Comparison of ENCODE assay signal across 8 mouse cellular contexts in the genomic region with DNA sequence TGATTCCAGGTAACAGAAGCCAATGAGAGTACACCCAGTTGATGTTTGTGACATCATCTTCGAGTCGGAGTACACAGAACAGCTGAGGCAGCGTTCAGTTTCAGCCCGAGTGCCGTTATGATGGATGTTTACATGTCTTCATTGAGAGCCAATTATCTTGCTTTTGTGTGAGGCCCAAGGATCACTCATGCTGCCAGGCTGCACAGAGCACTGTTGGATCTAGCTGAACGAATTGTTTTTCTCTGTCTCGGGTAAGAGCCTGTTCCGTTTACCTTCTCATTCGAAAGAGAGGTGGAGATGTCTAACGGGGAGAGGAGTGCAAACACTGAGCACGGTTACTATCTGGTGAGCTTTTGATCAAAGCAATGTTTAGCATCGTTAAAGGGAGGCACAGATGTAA.
DNase-seq lines count a peak whose midpoint lies in the region; ATAC-seq lines count a peak whose summit lies in the region.

No protein-coding gene starts in this region.

- no peak overlapping the region for H3K27ac ChIP-seq in kidney, embryonic 15.5 days
- H3K27ac ChIP-seq in intestine, embryonic 14.5 days (ENCODE audit: low read depth) = no peak overlapping the region
- no peak overlapping the region for H3K27ac ChIP-seq in liver, embryonic 16.5 days (ENCODE audit: low read length)

- no peaks in the 10 kb centered on the region for H3K36me3 ChIP-seq in kidney, embryonic 15.5 days
- no peaks in the 10 kb centered on the region for H3K36me3 ChIP-seq in intestine, embryonic 14.5 days (ENCODE audit: control insufficient read depth, insufficient read depth, low read length)
- no peaks in the 10 kb centered on the region for H3K36me3 ChIP-seq in liver, embryonic 16.5 days (ENCODE audit: control insufficient read depth, insufficient read depth)

- no peaks in the 10 kb centered on the region for H3K4me1 ChIP-seq in kidney, embryonic 15.5 days
- no peaks in the 10 kb centered on the region for H3K4me1 ChIP-seq in intestine, embryonic 14.5 days (replicated peaks; ENCODE audit: control insufficient read depth, insufficient read depth, low read length)
- H3K4me1 ChIP-seq in liver, embryonic 16.5 days (ENCODE audit: control insufficient read depth, low read depth, low read length) = no peaks in the 10 kb centered on the region

- no peak for ATAC-seq in kidney, embryonic 15.5 days (replicated peaks; ENCODE audit: low FRiP score)
- ATAC-seq in intestine, embryonic 14.5 days (replicated peaks; ENCODE audit: low FRiP score, low TSS enrichment, low read depth) = no peak
- ATAC-seq in liver, embryonic 16.5 days (ENCODE audit: low read depth) = no peak
- ATAC-seq in activated CD4-positive, CD25-positive, alpha-beta regulatory T cell, adult 4 months = no peak

- no peak overlapping the region for H3K9ac ChIP-seq in kidney, embryonic 15.5 days
- H3K9ac ChIP-seq in intestine, embryonic 14.5 days (ENCODE audit: low read length) = no peak overlapping the region
- H3K9ac ChIP-seq in liver, embryonic 16.5 days (ENCODE audit: low read depth, low read length) = no peak overlapping the region

- WGBS in kidney, embryonic 15.5 days = 34% methylated on average over 12 of the region's 12 CpGs
- 12% methylated on average over 12 of the region's 12 CpGs for WGBS in intestine, embryonic 14.5 days
- WGBS in liver, embryonic 16.5 days (ENCODE audit: insufficient replicate concordance) = 46% methylated on average over 12 of the region's 12 CpGs

- DNase-seq in kidney, adult 8-10 months = no peak
- peak; percentile 15 for DNase-seq in embryo, embryonic 10.5 days (ENCODE audit: low spot score)
- no peak for DNase-seq in intestine, embryonic 14.5 days (ENCODE audit: low spot score)
- DNase-seq in spleen, postnatal 4 days (ENCODE audit: low spot score in 2 of 2) = no peak
- DNase-seq in kidney, postnatal 25 days = no peak

- H3K27me3 ChIP-seq in kidney, embryonic 15.5 days = no peaks in the 10 kb centered on the region
- H3K27me3 ChIP-seq in intestine, embryonic 14.5 days (replicated peaks; ENCODE audit: control insufficient read depth, insufficient read depth, low read length) = no peaks in the 10 kb centered on the region
- no peaks in the 10 kb centered on the region for H3K27me3 ChIP-seq in liver, embryonic 16.5 days (ENCODE audit: control insufficient read depth, insufficient read depth, low read depth, low read length)

- no peak overlapping the region for H3K4me3 ChIP-seq in kidney, embryonic 15.5 days (replicated peaks)
- 0 out of 2 replicates have a peak overlapping the region, but pooled peaks have one; percentile 10 for H3K4me3 ChIP-seq in intestine, embryonic 14.5 days (ENCODE audit: low read depth, low read length)
- H3K4me3 ChIP-seq in liver, embryonic 16.5 days (ENCODE audit: low read depth, low read length) = no peak overlapping the region

- H3K4me2 ChIP-seq in kidney, embryonic 15.5 days = peak overlapping the region; percentile 9; the same call in 1 of the 2 replicates
- H3K4me2 ChIP-seq in intestine, embryonic 14.5 days (ENCODE audit: low read length) = peak overlapping the region; percentile 39
- H3K4me2 ChIP-seq in liver, embryonic 16.5 days (ENCODE audit: low read depth, low read length) = peak overlapping the region; percentile 20; the same call in 1 of the 2 replicates

- no peaks in the 10 kb centered on the region for H3K9me3 ChIP-seq in kidney, embryonic 15.5 days (replicated peaks)
- no peaks in the 10 kb centered on the region for H3K9me3 ChIP-seq in intestine, embryonic 14.5 days (ENCODE audit: control insufficient read depth, low read length)
- H3K9me3 ChIP-seq in liver, embryonic 16.5 days (replicated peaks; ENCODE audit: control insufficient read depth, low read length) = no peaks in the 10 kb centered on the region
